Comparison of ENCODE assay signal across 22 mouse cellular contexts in the genomic region with DNA sequence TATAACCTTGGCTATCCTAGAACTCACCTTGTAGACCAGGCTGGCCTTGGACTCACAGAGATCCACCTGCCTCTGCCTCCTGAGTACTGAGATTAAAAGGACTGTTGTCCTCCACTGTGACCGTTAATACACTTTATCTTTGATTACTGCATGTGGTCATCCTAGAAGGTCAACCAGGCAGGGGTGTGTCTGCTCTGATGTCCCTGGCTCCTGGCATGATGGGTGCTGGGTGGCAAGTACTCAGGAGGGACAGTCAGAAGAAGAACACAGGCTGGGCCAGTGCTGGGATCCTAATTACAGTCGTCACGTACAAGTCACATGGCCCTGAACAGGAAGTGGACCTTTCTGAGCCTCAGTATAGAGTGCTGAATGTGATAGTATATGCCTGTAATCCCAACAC. TPM values are rescaled to one million over a fixed set of nuclear protein-coding genes. Genes with fewer than 3 reads are reported as not detected.
DNase-seq lines count a peak whose midpoint lies in the region; ATAC-seq and TF ChIP-seq lines count a peak whose summit lies in the region.
"Had no signal": no experiment of that assay in that cellular context is flagged by ENCODE, and none has a peak within 500 bp of the region (broad histone marks: within the 10 kb centered on the region; RNA-seq: fewer than 3 reads in every experiment).

No protein-coding gene starts in this region.

- TF ChIP-seq EP300 in CH12.LX (IDR thresholded peaks at IDR 0.05; ENCODE audit: low read length), result no peak

- in situ Hi-C loops in CH12.LX (cut with MboI; ENCODE audit: low pct_ligation_motif_present, low pct_unique_long_range_greater_than_20kb, low sequenced_read_pairs), result no loop called here

- no peak overlapping the region for H3K4me2 ChIP-seq in embryonic facial prominence, embryonic 11.5 days (ENCODE audit: low read depth, low read length)
- no peak overlapping the region for H3K4me2 ChIP-seq in CH12.LX (ENCODE audit: insufficient read depth, low read depth, poor library complexity, severe bottlenecking)
- no peak overlapping the region for H3K4me2 ChIP-seq in hindbrain, embryonic 16.5 days (ENCODE audit: low read length)
- no peak overlapping the region for H3K4me2 ChIP-seq in kidney, embryonic 16.5 days (replicated peaks; ENCODE audit: low read depth, low read length)
- H3K4me2 ChIP-seq: embryonic facial prominence, embryonic 15.5 days; heart, embryonic 13.5 days; limb, embryonic 15.5 days; lung, embryonic 15.5 days; neural tube, embryonic 15.5 days had no signal

- no peak for TF ChIP-seq CTCF in layer of hippocampus, adult 2 months (conservative IDR thresholded peaks at IDR 0.05)
- TF ChIP-seq CTCF in CH12.LX (conservative IDR thresholded peaks at IDR 0.05 in 1 of 2, IDR thresholded peaks at IDR 0.05 in 1 of 2; ENCODE audit: low read depth in 2 of 2, low read length in 2 of 2), result no peak

- 71% methylated on average over 3 of the region's 3 CpGs for WGBS in embryonic facial prominence, embryonic 11.5 days
- 83% methylated on average over 3 of the region's 3 CpGs for WGBS in embryonic facial prominence, embryonic 10.5 days
- 91% methylated on average over 3 of the region's 3 CpGs for WGBS in hindbrain, embryonic 16.5 days
- 85% methylated on average over 3 of the region's 3 CpGs for whole genome bisulfite sequencing in kidney, embryonic 16.5 days

- no peak overlapping the region for H3K4me3 ChIP-seq in embryonic facial prominence, embryonic 11.5 days (ENCODE audit: low read depth, low read length)
- H3K4me3 ChIP-seq in embryonic facial prominence, embryonic 10.5 days, result no peak overlapping the region
- H3K4me3 ChIP-seq in layer of hippocampus, adult 2 months, result no peak overlapping the region
- no peak overlapping the region for H3K4me3 ChIP-seq in CH12.LX (replicated peaks in 1 of 3; ENCODE audit: low read depth in 2 of 3, low read length in 2 of 3, poor library complexity in 1 of 3)
- no peak overlapping the region for H3K4me3 ChIP-seq in hindbrain, embryonic 16.5 days (ENCODE audit: low read length)
- H3K4me3 ChIP-seq in kidney, embryonic 16.5 days (ENCODE audit: low read length), result no peak overlapping the region
- H3K4me3 ChIP-seq: embryonic facial prominence, embryonic 15.5 days; gastrocnemius, adult 2 months; heart, embryonic 13.5 days; limb, embryonic 15.5 days; lung, embryonic 15.5 days; neural tube, embryonic 15.5 days had no signal

- no peaks in the 10 kb centered on the region for H3K79me2 ChIP-seq in CH12.LX (replicated peaks; ENCODE audit: control insufficient read depth, extremely low read depth, insufficient read depth, poor library complexity, severe bottlenecking)

- no peaks in the 10 kb centered on the region for H3K4me1 ChIP-seq in embryonic facial prominence, embryonic 11.5 days (ENCODE audit: control insufficient read depth, insufficient read depth, low read length)
- peaks cover 39% of the 10 kb centered on the region for H3K4me1 ChIP-seq in embryonic facial prominence, embryonic 10.5 days
- peaks cover 0 to 46% of the 10 kb centered on the region in 2 experiments; a peak in 2 of 4 replicates for H3K4me1 ChIP-seq in CH12.LX (ENCODE audit: control insufficient read depth in 1 of 2, insufficient read depth in 2 of 2)
- no peaks in the 10 kb centered on the region for H3K4me1 ChIP-seq in hindbrain, embryonic 16.5 days (ENCODE audit: control insufficient read depth, insufficient read depth, low read depth, low read length)
- H3K4me1 ChIP-seq in kidney, embryonic 16.5 days (ENCODE audit: insufficient read depth, low read length), result peaks cover 39% of the 10 kb centered on the region
- H3K4me1 ChIP-seq: heart, embryonic 13.5 days had no signal

- no peak overlapping the region for H3K9ac ChIP-seq in embryonic facial prominence, embryonic 11.5 days (replicated peaks; ENCODE audit: low read length)
- H3K9ac ChIP-seq in CH12.LX (ENCODE audit: insufficient read depth, low read depth), result no peak overlapping the region
- H3K9ac ChIP-seq in hindbrain, embryonic 16.5 days (ENCODE audit: low read depth, low read length), result no peak overlapping the region
- no peak overlapping the region for H3K9ac ChIP-seq in kidney, embryonic 16.5 days (replicated peaks; ENCODE audit: low read length)
- H3K9ac ChIP-seq: embryonic facial prominence, embryonic 15.5 days; heart, embryonic 13.5 days; limb, embryonic 15.5 days; lung, embryonic 15.5 days; neural tube, embryonic 15.5 days had no signal

- no peaks in the 10 kb centered on the region for H3K9me3 ChIP-seq in embryonic facial prominence, embryonic 11.5 days (replicated peaks; ENCODE audit: control insufficient read depth, low read length)
- no peaks in the 10 kb centered on the region for H3K9me3 ChIP-seq in embryonic facial prominence, embryonic 10.5 days
- H3K9me3 ChIP-seq in CH12.LX (replicated peaks; ENCODE audit: low read length), result no peaks in the 10 kb centered on the region
- H3K9me3 ChIP-seq in hindbrain, embryonic 16.5 days (ENCODE audit: control insufficient read depth, low read length), result no peaks in the 10 kb centered on the region
- H3K9me3 ChIP-seq in kidney, embryonic 16.5 days (ENCODE audit: low read length), result no peaks in the 10 kb centered on the region
- H3K9me3 ChIP-seq: embryonic facial prominence, embryonic 15.5 days; heart, embryonic 13.5 days; limb, embryonic 15.5 days; lung, embryonic 15.5 days; neural tube, embryonic 15.5 days had no signal

- intact Hi-C loops in left cerebral cortex, postnatal 36 days (cut with DNase I), result no loop called here

- no peak for DNase-seq in embryonic facial prominence, embryonic 11.5 days (ENCODE audit: low spot score)
- no peak for DNase-seq in embryonic facial prominence, embryonic 10.5 days (ENCODE audit: low spot score)
- DNase-seq in layer of hippocampus, adult 2 months (ENCODE audit: low spot score in 2 of 2), result no peak
- no peak for DNase-seq in layer of hippocampus, adult 9-10 months (ENCODE audit: low spot score)
- peak; percentile 45 for DNase-seq in CH12.LX (ENCODE audit: extremely low read depth)
- DNase-seq in left cerebral cortex, postnatal 36 days (ENCODE audit: low spot score in 2 of 2), result no peak
- DNase-seq: cerebellum, adult 9-10 months; gastrocnemius, adult 2 months; heart, adult 11 months; heart, postnatal 36 days; kidney, postnatal 14 days; layer of hippocampus, adult 9-11 months; thymus, postnatal 36 days had no signal

- TF ChIP-seq RAD21 in CH12.LX (IDR thresholded peaks at IDR 0.05; ENCODE audit: low read depth, low read length), result no peak

- no peaks in the 10 kb centered on the region for H3K27me3 ChIP-seq in embryonic facial prominence, embryonic 11.5 days (ENCODE audit: control insufficient read depth, insufficient read depth, low read length)
- no peaks in the 10 kb centered on the region for H3K27me3 ChIP-seq in embryonic facial prominence, embryonic 10.5 days (replicated peaks; ENCODE audit: low read depth, poor library complexity, severe bottlenecking)
- H3K27me3 ChIP-seq in CH12.LX (replicated peaks), result no peaks in the 10 kb centered on the region
- H3K27me3 ChIP-seq in hindbrain, embryonic 16.5 days (replicated peaks; ENCODE audit: control insufficient read depth, insufficient read depth, low read length), result no peaks in the 10 kb centered on the region
- no peaks in the 10 kb centered on the region for H3K27me3 ChIP-seq in kidney, embryonic 16.5 days (ENCODE audit: insufficient read depth, low read length)
- H3K27me3 ChIP-seq: embryonic facial prominence, embryonic 15.5 days; heart, embryonic 13.5 days; limb, embryonic 15.5 days; lung, embryonic 15.5 days; neural tube, embryonic 15.5 days had no signal

- no peak overlapping the region for H3K27ac ChIP-seq in embryonic facial prominence, embryonic 11.5 days (replicated peaks; ENCODE audit: low read depth, low read length)
- H3K27ac ChIP-seq in embryonic facial prominence, embryonic 10.5 days (replicated peaks), result no peak overlapping the region
- peak overlapping the region; percentile 69 for H3K27ac ChIP-seq in layer of hippocampus, adult 2 months
- H3K27ac ChIP-seq in CH12.LX (ENCODE audit: insufficient read depth, low read depth), result no peak overlapping the region
- no peak overlapping the region for H3K27ac ChIP-seq in hindbrain, embryonic 16.5 days (ENCODE audit: low read depth, low read length)
- no peak overlapping the region for H3K27ac ChIP-seq in kidney, embryonic 16.5 days (ENCODE audit: low read length)
- H3K27ac ChIP-seq: embryonic facial prominence, embryonic 15.5 days; gastrocnemius, adult 2 months; heart, embryonic 13.5 days; limb, embryonic 15.5 days; lung, embryonic 15.5 days; macrophage; neural tube, embryonic 15.5 days had no signal

- no peak for TF ChIP-seq POLR2A in CH12.LX (IDR thresholded peaks at IDR 0.05; ENCODE audit: low read depth, low read length)

- dilution Hi-C loops in CH12.LX (cut with MboI; ENCODE audit: extremely low pct_ligation_motif_present, extremely low pct_unique_long_range_greater_than_20kb, low sequenced_read_pairs), result no loop called here

- 0 out of 2 replicates have a peak, but pooled peaks have one; percentile 11 for ATAC-seq in embryonic facial prominence, embryonic 11.5 days (replicated peaks; ENCODE audit: insufficient number of reproducible peaks, low FRiP score, low TSS enrichment, low read depth)
- ATAC-seq in hindbrain, embryonic 16.5 days, result 0 out of 2 replicates have a peak, but pooled peaks have one; percentile 19
- ATAC-seq in kidney, embryonic 16.5 days (ENCODE audit: low FRiP score, low TSS enrichment), result no peak
- ATAC-seq: intestine, postnatal 0 days had no signal

- no peaks in the 10 kb centered on the region for H3K36me3 ChIP-seq in embryonic facial prominence, embryonic 11.5 days (replicated peaks; ENCODE audit: control insufficient read depth, insufficient read depth, low read depth, low read length)
- H3K36me3 ChIP-seq in embryonic facial prominence, embryonic 10.5 days (replicated peaks), result no peaks in the 10 kb centered on the region
- H3K36me3 ChIP-seq in CH12.LX (replicated peaks in 1 of 2; ENCODE audit: control insufficient read depth in 1 of 2, insufficient read depth in 1 of 2, low read length in 1 of 2), result no peaks in the 10 kb centered on the region
- H3K36me3 ChIP-seq in hindbrain, embryonic 16.5 days (ENCODE audit: control insufficient read depth, insufficient read depth, low read length), result no peaks in the 10 kb centered on the region
- H3K36me3 ChIP-seq in kidney, embryonic 16.5 days (ENCODE audit: insufficient read depth, low read length), result no peaks in the 10 kb centered on the region
- H3K36me3 ChIP-seq: embryonic facial prominence, embryonic 15.5 days; heart, embryonic 13.5 days; limb, embryonic 15.5 days; lung, embryonic 15.5 days; neural tube, embryonic 15.5 days had no signal

RNA-seq across cellular contexts. Expression of a gene that starts 38.7 kb away (rescaled TPM):
- polyA plus RNA-seq in embryonic facial prominence, embryonic 11.5 days (2014; fragmentation: Nextera tagmentation; extraction: Ambion mirVana), result 3.9 and 4.8 TPM in 2 replicates
- 4.2 and 4.4 TPM in 2 replicates for polyA plus RNA-seq in embryonic facial prominence, embryonic 10.5 days (2016; fragmentation: Nextera tagmentation; extraction: Ambion mirVana)
- total RNA-seq in layer of hippocampus, adult 2 months (2021), result 100 to 1,000 TPM in 1 of 2 experiments, 10 to 100 TPM in 1; 99.6 to 107 TPM
- total RNA-seq in CH12.LX (2012; rRNA removed) (0.89 and 1.5 TPM in 2 replicates), CH12.LX (2014; rRNA removed) (2.0 and 2.4 TPM in 2 replicates)
- polyA plus RNA-seq in CH12.LX (2012; ENCODE audit: insufficient read length, low read depth), result 8.7 and 13.8 TPM in 2 replicates
- 6.4 and 7.8 TPM in 2 replicates for polyA plus RNA-seq in hindbrain, embryonic 16.5 days (2015; fragmentation: Nextera tagmentation; extraction: Ambion mirVana)
- 100 to 1,000 TPM; 124 to 144 TPM for total RNA-seq in left cerebral cortex, postnatal 36 days (2021)
- 5.9 and 8.3 TPM in 2 replicates for polyA plus RNA-seq in kidney, embryonic 16.5 days (2015; fragmentation: Nextera tagmentation; extraction: Ambion mirVana)
- total RNA-seq: gastrocnemius, adult 2 months had no signal
